Mouse (Mus musculus): ENCODE results near the gene Card19. TPM values are rescaled to one million over a fixed set of nuclear protein-coding genes. Genes with fewer than 3 reads are reported as not detected.

Card19 gene
- polyA plus RNA-seq, 1 experiment from 2014 or later = 34.2 TPM

- no peak overlapping the region for H3K9ac ChIP-seq (ENCODE audit: low read length)
- no peaks in the 10 kb centered on the region for H3K9me3 ChIP-seq (ENCODE audit: control insufficient read depth, low read length)
- no peak overlapping the region for H3K4me3 ChIP-seq (ENCODE audit: low read depth, low read length)
- no peak overlapping the region for H3K27ac ChIP-seq (replicated peaks; ENCODE audit: low read depth, low read length)
- H3K4me1 ChIP-seq (ENCODE audit: control insufficient read depth, insufficient read depth, low read length) = no peaks in the 10 kb centered on the region
- DNase-seq (ENCODE audit: low spot score) (no peak), ATAC-seq (ENCODE audit: insufficient number of reproducible peaks, low FRiP score, low TSS enrichment, low read depth) (no peak)
- 92% methylated on average over 11 of the region's 11 CpGs for WGBS
- no peak overlapping the region for H3K4me2 ChIP-seq (ENCODE audit: low read depth, severe bottlenecking)
- no peaks in the 10 kb centered on the region for H3K27me3 ChIP-seq (ENCODE audit: control insufficient read depth, insufficient read depth, low read length)
- no peaks in the 10 kb centered on the region for H3K36me3 ChIP-seq (ENCODE audit: control insufficient read depth, insufficient read depth, low read length)
Observed at GRCm38 (mm10) chr13:49170623-49171022, 45.2 kb downstream of the Card19 start.

GRCm38 (mm10) chr13:49169448-49170207 lies 46.2 kb downstream of the Card19 start:
- H3K27ac ChIP-seq (replicated peaks; ENCODE audit: low read depth, low read length) = no peak overlapping the region
- H3K4me2 ChIP-seq (ENCODE audit: low read depth, severe bottlenecking) = no peak overlapping the region
- 18% methylated on average over 17 of the region's 17 CpGs for WGBS
- H3K9ac ChIP-seq (ENCODE audit: low read length) = no peak overlapping the region
- no peaks in the 10 kb centered on the region for H3K27me3 ChIP-seq (ENCODE audit: control insufficient read depth, insufficient read depth, low read length)
- peak; percentile 93 for DNase-seq (ENCODE audit: low spot score)
- H3K4me3 ChIP-seq (ENCODE audit: low read depth, low read length) = no peak overlapping the region
- no peaks in the 10 kb centered on the region for H3K9me3 ChIP-seq (ENCODE audit: control insufficient read depth, low read length)
- H3K4me1 ChIP-seq (ENCODE audit: control insufficient read depth, insufficient read depth, low read length) = no peaks in the 10 kb centered on the region
- H3K36me3 ChIP-seq (ENCODE audit: control insufficient read depth, insufficient read depth, low read length) = no peaks in the 10 kb centered on the region
- ATAC-seq (ENCODE audit: insufficient number of reproducible peaks, low FRiP score, low TSS enrichment, low read depth) = no peak

DNA sequence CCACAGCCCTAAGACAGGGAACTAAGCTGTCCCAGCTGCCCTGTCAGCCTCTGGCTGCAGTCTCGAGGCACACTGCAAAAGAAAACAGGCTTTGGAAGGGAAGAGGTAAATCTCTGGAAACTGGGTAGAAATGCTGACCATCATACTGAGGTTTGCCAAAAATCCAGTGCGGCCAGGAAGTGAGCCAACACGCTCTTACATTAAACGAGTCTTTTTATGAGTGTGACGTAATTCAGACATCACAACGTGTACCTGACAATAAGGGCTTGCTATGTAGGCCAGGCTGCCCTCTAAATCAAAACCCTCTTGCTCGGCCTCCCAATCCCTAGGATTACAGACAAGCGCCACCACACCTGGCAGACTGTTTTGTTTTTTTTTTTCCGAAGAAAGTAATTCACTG lies 48.8 kb downstream of the Card19 start:
- no peak overlapping the region for H3K4me2 ChIP-seq (ENCODE audit: low read depth, severe bottlenecking)
- ATAC-seq (ENCODE audit: insufficient number of reproducible peaks, low FRiP score, low TSS enrichment, low read depth) (no peak), DNase-seq (ENCODE audit: low spot score) (no peak)
- no peak overlapping the region for H3K4me3 ChIP-seq (ENCODE audit: low read depth, low read length)
- no peak overlapping the region for H3K27ac ChIP-seq (replicated peaks; ENCODE audit: low read depth, low read length)
- no peaks in the 10 kb centered on the region for H3K36me3 ChIP-seq (ENCODE audit: control insufficient read depth, insufficient read depth, low read length)
- H3K27me3 ChIP-seq (ENCODE audit: control insufficient read depth, insufficient read depth, low read length) = no peaks in the 10 kb centered on the region
- no peaks in the 10 kb centered on the region for H3K9me3 ChIP-seq (ENCODE audit: control insufficient read depth, low read length)
- H3K4me1 ChIP-seq (ENCODE audit: control insufficient read depth, insufficient read depth, low read length) = no peaks in the 10 kb centered on the region
- WGBS = 68% methylated on average over 9 of the region's 9 CpGs
- H3K9ac ChIP-seq (ENCODE audit: low read length) = no peak overlapping the region

GRCm38 (mm10) chr13:49163645-49164044 lies 52.2 kb downstream of the Card19 start:
- ATAC-seq (ENCODE audit: insufficient number of reproducible peaks, low FRiP score, low TSS enrichment, low read depth) (no peak), DNase-seq (ENCODE audit: low spot score) (no peak)
- Histone ChIP-seq H3K9ac (ENCODE audit: low read length) (no peak overlapping the region), H3K4me2 (ENCODE audit: low read depth, severe bottlenecking) (no peak overlapping the region), H3K4me3 (ENCODE audit: low read depth, low read length) (no peak overlapping the region), H3K27me3 (ENCODE audit: control insufficient read depth, insufficient read depth, low read length) (no peaks in the 10 kb centered on the region), H3K9me3 (ENCODE audit: control insufficient read depth, low read length) (no peaks in the 10 kb centered on the region), H3K4me1 (ENCODE audit: control insufficient read depth, insufficient read depth, low read length) (no peaks in the 10 kb centered on the region), H3K36me3 (ENCODE audit: control insufficient read depth, insufficient read depth, low read length) (no peaks in the 10 kb centered on the region), H3K27ac (replicated peaks; ENCODE audit: low read depth, low read length) (no peak overlapping the region)
- WGBS = 76% methylated on average over 7 of the region's 7 CpGs

GRCm38 (mm10) chr13:49162722-49163121 lies 53.1 kb downstream of the Card19 start:
- DNase-seq (ENCODE audit: low spot score) = no peak
- H3K4me3 ChIP-seq (ENCODE audit: low read depth, low read length) = no peak overlapping the region
- no peaks in the 10 kb centered on the region for H3K9me3 ChIP-seq (ENCODE audit: control insufficient read depth, low read length)
- no peaks in the 10 kb centered on the region for H3K36me3 ChIP-seq (ENCODE audit: control insufficient read depth, insufficient read depth, low read length)
- H3K27ac ChIP-seq (replicated peaks; ENCODE audit: low read depth, low read length) = no peak overlapping the region
- H3K27me3 ChIP-seq (ENCODE audit: control insufficient read depth, insufficient read depth, low read length) = no peaks in the 10 kb centered on the region
- ATAC-seq (ENCODE audit: insufficient number of reproducible peaks, low FRiP score, low TSS enrichment, low read depth) = no peak
- H3K9ac ChIP-seq (ENCODE audit: low read length) = no peak overlapping the region
- H3K4me1 ChIP-seq (ENCODE audit: control insufficient read depth, insufficient read depth, low read length) = no peaks in the 10 kb centered on the region
- 73% methylated on average over 4 of the region's 4 CpGs for WGBS
- no peak overlapping the region for H3K4me2 ChIP-seq (ENCODE audit: low read depth, severe bottlenecking)

- DNase-seq (ENCODE audit: low spot score) (no peak), ATAC-seq (ENCODE audit: insufficient number of reproducible peaks, low FRiP score, low TSS enrichment, low read depth) (no peak)
- Histone ChIP-seq H3K27me3 (ENCODE audit: control insufficient read depth, insufficient read depth, low read length) (no peaks in the 10 kb centered on the region), H3K9ac (ENCODE audit: low read length) (no peak overlapping the region), H3K4me2 (ENCODE audit: low read depth, severe bottlenecking) (no peak overlapping the region), H3K27ac (replicated peaks; ENCODE audit: low read depth, low read length) (no peak overlapping the region), H3K36me3 (ENCODE audit: control insufficient read depth, insufficient read depth, low read length) (no peaks in the 10 kb centered on the region), H3K4me3 (ENCODE audit: low read depth, low read length) (no peak overlapping the region), H3K4me1 (ENCODE audit: control insufficient read depth, insufficient read depth, low read length) (no peaks in the 10 kb centered on the region), H3K9me3 (ENCODE audit: control insufficient read depth, low read length) (no peaks in the 10 kb centered on the region)
- WGBS = 67% methylated on average over 2 of the region's 2 CpGs
Observed at GRCm38 (mm10) chr13:49161236-49161635, 54.6 kb downstream of the Card19 start.

GRCm38 (mm10) chr13:49158040-49158713 lies 57.7 kb downstream of the Card19 start:
- Histone ChIP-seq H3K36me3 (ENCODE audit: control insufficient read depth, insufficient read depth, low read length) (no peaks in the 10 kb centered on the region), H3K9ac (ENCODE audit: low read length) (no peak overlapping the region), H3K4me1 (ENCODE audit: control insufficient read depth, insufficient read depth, low read length) (no peaks in the 10 kb centered on the region), H3K27ac (replicated peaks; ENCODE audit: low read depth, low read length) (no peak overlapping the region), H3K4me2 (ENCODE audit: low read depth, severe bottlenecking) (no peak overlapping the region), H3K27me3 (ENCODE audit: control insufficient read depth, insufficient read depth, low read length) (no peaks in the 10 kb centered on the region), H3K9me3 (ENCODE audit: control insufficient read depth, low read length) (no peaks in the 10 kb centered on the region), H3K4me3 (ENCODE audit: low read depth, low read length) (no peak overlapping the region)
- DNase-seq (ENCODE audit: low spot score) (no peak), ATAC-seq (ENCODE audit: insufficient number of reproducible peaks, low FRiP score, low TSS enrichment, low read depth) (no peak)
- 75% methylated on average over 10 of the region's 10 CpGs for WGBS

DNA sequence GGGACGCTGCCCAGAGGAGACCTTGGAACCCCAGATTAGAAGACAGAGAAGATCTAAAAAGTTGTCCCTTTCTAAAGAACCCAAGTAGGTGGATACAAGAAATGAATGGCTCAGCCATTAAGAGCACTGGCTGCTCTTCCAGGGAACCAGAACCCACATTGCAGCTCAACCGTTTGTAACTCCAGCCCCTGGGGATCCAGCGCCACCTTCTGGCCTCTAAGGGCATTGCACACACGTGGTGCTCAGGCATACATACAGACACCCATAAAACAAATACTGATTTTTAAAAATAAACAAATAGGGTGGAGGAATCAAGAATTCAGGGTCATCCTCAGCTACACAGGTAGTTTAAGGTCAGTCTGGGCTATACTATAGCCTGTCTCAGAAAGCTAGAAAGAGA lies 59.2 kb downstream of the Card19 start:
- H3K36me3 ChIP-seq (ENCODE audit: control insufficient read depth, insufficient read depth, low read length) = no peaks in the 10 kb centered on the region
- H3K4me3 ChIP-seq (ENCODE audit: low read depth, low read length) = no peak overlapping the region
- H3K4me2 ChIP-seq (ENCODE audit: low read depth, severe bottlenecking) = no peak overlapping the region
- H3K27ac ChIP-seq (replicated peaks; ENCODE audit: low read depth, low read length) = no peak overlapping the region
- H3K9ac ChIP-seq (ENCODE audit: low read length) = no peak overlapping the region
- no peak for DNase-seq (ENCODE audit: low spot score)
- no peak for ATAC-seq (ENCODE audit: insufficient number of reproducible peaks, low FRiP score, low TSS enrichment, low read depth)
- no peaks in the 10 kb centered on the region for H3K27me3 ChIP-seq (ENCODE audit: control insufficient read depth, insufficient read depth, low read length)
- 79% methylated on average over 4 of the region's 4 CpGs for WGBS
- no peaks in the 10 kb centered on the region for H3K4me1 ChIP-seq (ENCODE audit: control insufficient read depth, insufficient read depth, low read length)
- no peaks in the 10 kb centered on the region for H3K9me3 ChIP-seq (ENCODE audit: control insufficient read depth, low read length)

Measured in limb, embryonic 11.5 days (tissue).